Mouse (Mus musculus) spleen, postnatal 14 days (tissue): ENCODE measurements around the gene Olfr710.
"Not testable (repeated sequence)": the region's sequence is repeated elsewhere in the genome, so short reads cannot be mapped to it uniquely, and the experiment has no call there.

Experiments used
- DNase-seq, 2 experiments: peaks; one replicate each; pipeline ENCODE4 v3.0.0; 2021 to 2022; ENCODE audit warnings: low spot score in 2 of 2

Gene Olfr710

DNA sequence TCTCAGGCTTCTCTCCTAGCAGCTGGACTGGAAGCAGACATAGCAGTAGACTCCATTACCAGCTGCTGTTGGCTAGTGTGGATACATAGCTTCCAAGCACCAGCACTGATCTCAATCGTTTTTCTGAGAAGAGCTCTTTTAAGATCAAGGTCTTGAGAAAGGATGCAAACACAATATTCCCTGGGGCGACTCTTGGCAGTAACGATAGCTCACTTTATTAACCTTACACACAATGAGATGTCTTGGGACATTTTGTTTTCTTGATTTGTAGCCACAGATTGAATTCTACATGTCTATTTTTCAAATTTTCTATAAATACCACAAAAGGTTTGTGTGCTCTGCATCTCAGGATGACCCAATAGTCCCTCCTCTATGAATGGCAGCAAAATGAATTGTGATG, at the start of gene Olfr710:
TSS of gene Olfr710 (minus strand) at position 101 of the 400 bp plus-strand sequence.
- no peak for DNase-seq

DNA sequence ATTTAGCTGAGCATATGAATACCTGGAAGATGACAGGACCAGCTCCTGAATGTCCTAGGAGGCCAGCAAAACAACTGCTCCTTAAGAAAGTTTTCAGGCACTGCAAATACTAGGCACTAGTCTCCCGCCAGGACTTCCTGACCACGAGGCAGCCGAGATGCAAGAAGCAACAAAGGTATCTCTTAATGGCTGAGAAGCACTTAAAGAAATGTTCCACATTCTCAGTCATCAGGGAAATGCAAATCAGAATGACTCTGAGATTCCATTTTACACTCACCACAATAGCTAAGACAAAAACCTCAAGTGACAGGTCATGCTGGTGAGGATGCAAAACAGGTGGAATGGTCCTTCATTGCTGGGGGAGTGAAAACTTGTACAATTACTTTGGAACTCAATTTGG, 37.1 kb upstream of the Olfr710 start:
- no peak for DNase-seq

DNA sequence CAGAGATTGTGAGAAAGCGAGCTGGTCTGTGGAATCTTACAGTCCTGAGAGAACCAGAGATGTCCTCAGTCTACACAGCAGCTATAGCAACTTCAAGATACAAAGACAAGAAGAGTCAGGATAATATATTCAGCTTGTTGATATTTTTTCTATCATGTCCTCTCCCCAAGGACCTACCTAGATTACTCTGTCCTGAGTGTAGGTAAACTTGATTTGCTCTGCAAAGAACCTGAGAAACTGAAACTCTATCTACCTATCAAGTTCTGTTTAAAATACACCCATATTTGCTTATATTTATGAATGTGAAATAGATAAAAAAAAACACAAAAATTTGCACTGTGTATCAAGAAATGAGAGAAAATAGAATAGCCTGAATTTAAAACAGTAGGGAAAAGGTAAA, 27.2 kb upstream of the Olfr710 start, which contains the start of gene Olfr711:
TSS of gene Olfr711 (minus strand) at position 101 of the 400 bp plus-strand sequence.
- DNase-seq = no peak

DNA sequence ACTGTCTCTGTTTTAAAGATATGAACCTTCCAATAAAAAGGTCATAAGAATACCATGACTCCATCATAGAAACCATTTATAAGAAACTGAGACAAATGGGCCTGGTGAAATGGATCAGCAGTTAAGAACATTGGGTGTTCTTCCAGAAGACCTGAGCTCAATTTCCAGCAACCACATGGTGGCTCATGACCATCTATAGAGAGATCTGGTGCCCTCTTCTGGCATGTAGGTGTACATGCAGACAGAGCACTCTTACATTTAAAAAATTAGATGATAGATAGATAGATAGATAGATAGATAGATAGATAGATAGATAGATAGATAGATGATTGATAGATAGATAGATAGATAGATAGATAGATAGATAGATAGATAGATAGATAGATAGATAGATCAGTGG, 19.4 kb upstream of the Olfr710 start:
- not testable (repeated sequence) for DNase-seq

DNA sequence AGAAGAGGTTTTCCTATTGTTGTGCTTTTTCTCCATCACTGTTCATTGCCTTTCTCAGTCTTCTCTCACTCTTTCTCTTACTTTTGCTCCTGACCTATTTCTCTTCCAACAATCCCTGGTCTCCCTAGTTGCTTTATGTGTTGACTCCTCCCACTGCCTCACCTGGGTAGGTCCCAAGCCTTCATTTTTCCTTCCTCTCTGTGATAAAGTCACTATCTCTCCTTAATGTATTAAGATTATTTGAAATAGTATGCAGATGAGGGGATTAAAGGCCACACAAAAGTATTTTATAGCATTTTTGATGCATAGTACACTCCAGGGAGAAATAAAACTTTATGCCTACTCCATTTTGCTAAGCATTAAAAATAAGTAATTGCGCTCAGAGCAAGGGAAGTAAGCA, 15.7 kb upstream of the Olfr710 start, which contains the start of gene Olfr6:
TSS of gene Olfr6 (minus strand) at position 101 of the 400 bp plus-strand sequence.
- DNase-seq = no peak

DNA sequence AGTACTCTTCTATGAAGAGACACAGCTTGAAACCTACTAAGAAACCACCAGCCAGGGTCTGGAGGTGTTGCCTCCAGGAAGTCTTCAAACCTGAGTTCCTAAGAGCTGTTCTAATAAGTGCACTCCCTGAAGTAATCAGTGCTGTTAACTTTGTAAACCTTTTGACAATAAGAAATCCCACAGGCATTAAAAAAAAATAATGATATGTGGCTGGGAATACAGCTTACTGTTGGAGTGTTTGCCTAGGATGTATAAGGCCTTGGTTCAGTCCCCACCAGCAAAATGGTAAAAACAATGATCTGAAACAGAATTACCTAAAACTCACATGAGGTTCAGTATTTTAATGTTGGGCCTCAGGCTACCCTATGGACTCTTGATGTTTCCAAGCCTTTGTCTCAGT, 16.0 kb downstream of the Olfr710 start, which contains the start of gene Olfr709-ps1:
TSS of gene Olfr709-ps1 (minus strand) at position 101 of the 400 bp plus-strand sequence.
- no peak for DNase-seq

DNA sequence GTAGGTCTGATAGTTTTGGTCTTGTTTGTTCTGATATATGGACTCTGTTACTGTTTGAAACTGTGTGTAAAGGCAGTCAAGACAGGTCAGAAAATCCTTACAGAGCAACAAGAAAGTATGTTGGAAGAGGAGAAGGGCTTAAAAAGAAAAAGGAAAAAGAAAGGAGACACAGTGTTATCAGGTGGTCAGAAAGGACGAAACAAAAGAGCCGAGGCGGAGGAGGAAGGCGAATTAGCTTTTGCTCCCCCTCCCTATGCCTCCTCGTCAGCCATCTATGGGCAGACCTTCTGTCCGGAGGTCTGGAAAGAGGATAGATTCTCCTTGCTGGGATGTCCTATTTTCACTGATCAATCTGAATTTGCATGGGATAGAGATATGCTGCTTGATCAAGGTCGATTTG, 27.2 kb downstream of the Olfr710 start:
- peak in 1 of 2 experiments; percentile 7 for DNase-seq

DNA sequence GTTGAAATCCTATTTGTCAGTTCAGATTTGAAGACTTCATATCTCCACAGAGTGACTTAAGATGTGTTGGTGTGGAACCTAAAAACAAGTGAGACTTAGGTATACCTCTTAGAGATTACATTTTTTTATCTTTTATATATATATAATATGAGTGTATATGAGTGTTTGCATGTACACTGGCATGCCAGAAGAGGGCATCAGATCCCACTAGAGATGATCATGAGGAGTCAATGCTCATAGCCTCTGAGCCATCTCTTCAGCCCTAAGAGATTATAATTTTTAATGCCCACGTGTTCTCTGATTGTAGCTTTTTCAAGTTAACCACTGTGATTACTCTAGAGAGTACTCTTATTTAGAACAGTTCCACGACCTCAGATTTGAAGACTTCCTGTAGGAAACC, 40.4 kb downstream of the Olfr710 start, which contains the start of gene Olfr1532-ps1:
TSS of gene Olfr1532-ps1 (plus strand) at position 326 of the 400 bp plus-strand sequence.
- DNase-seq = no peak

DNA sequence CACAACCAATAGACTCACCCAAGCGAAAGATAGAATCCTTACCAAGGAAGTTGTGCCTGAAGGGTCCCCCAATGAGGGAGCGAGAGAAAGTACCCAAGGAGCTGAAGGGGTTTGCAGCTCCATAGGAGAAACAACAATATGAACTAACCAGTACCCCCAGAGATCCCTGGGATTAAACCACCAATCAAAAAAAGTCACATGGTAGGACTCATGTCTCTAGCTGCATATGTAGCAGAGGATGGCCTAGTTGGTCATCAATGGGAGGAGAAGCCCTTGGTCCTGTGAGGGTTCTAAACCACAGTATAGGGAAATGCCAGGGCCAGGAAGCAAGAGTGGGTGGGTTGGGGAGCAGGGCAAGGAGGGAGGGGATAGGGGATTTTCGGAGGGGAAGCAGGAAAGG, 47.0 kb downstream of the Olfr710 start, which contains the start of gene Olfr707:
TSS of gene Olfr707 (minus strand) at position 101 of the 400 bp plus-strand sequence.
- not testable (repeated sequence) for DNase-seq
